Mouse (Mus musculus): ENCODE data around the gene Wap. TPM values are rescaled to one million over a fixed set of nuclear protein-coding genes. Genes with fewer than 3 reads are reported as not detected.

The Wap gene
- polyA plus RNA-seq, 1 experiment, result not detected

GRCm38 (mm10) chr11:6600284-6600944 lies 38.0 kb downstream of the Wap start:
- Histone ChIP-seq H3K4me1 (ENCODE audit: control insufficient read depth, insufficient read depth, low read length) (no peaks in the 10 kb centered on the region; the same call in 1 of the 2 replicates), H3K4me3 (replicated peaks; ENCODE audit: extremely low read depth, low read depth, low read length) (no peak overlapping the region)
- no peak for DNase-seq
- 77% methylated on average over 8 of the region's 8 CpGs for WGBS
- TF ChIP-seq CTCF (IDR thresholded peaks at IDR 0.05; ENCODE audit: insufficient read depth, low read length) (no peak), POLR2A (IDR thresholded peaks at IDR 0.05; ENCODE audit: borderline replicate concordance, extremely low read depth, low read depth, low read length) (no peak)

GRCm38 (mm10) chr11:6599831-6600230 lies 38.6 kb downstream of the Wap start:
- TF ChIP-seq POLR2A (IDR thresholded peaks at IDR 0.05; ENCODE audit: borderline replicate concordance, extremely low read depth, low read depth, low read length), result no peak
- no peak for TF ChIP-seq CTCF (IDR thresholded peaks at IDR 0.05; ENCODE audit: insufficient read depth, low read length)
- Histone ChIP-seq H3K4me1 (ENCODE audit: control insufficient read depth, insufficient read depth, low read length) (no peaks in the 10 kb centered on the region; the same call in 1 of the 2 replicates), H3K4me3 (replicated peaks; ENCODE audit: extremely low read depth, low read depth, low read length) (no peak overlapping the region)
- DNase-seq, result no peak
- 85% methylated on average over 6 of the region's 6 CpGs for WGBS

GRCm38 (mm10) chr11:6599011-6599681 lies 39.3 kb downstream of the Wap start:
- no peak overlapping the region for H3K4me3 ChIP-seq (replicated peaks; ENCODE audit: extremely low read depth, low read depth, low read length)
- H3K4me1 ChIP-seq (ENCODE audit: control insufficient read depth, insufficient read depth, low read length), result no peaks in the 10 kb centered on the region; the same call in 1 of the 2 replicates
- 38% methylated on average over 27 of the region's 27 CpGs for WGBS
- no peak for DNase-seq
- TF ChIP-seq POLR2A (IDR thresholded peaks at IDR 0.05; ENCODE audit: borderline replicate concordance, extremely low read depth, low read depth, low read length), result no peak

- DNase-seq, result no peak
- WGBS, result 46% methylated on average over 19 of the region's 19 CpGs
- Histone ChIP-seq H3K4me3 (replicated peaks; ENCODE audit: extremely low read depth, low read depth, low read length) (no peak overlapping the region), H3K4me1 (ENCODE audit: control insufficient read depth, insufficient read depth, low read length) (no peaks in the 10 kb centered on the region)
- TF ChIP-seq POLR2A (IDR thresholded peaks at IDR 0.05; ENCODE audit: borderline replicate concordance, extremely low read depth, low read depth, low read length), result no peak
- TF ChIP-seq CTCF (IDR thresholded peaks at IDR 0.05; ENCODE audit: insufficient read depth, low read length), result no peak
Measured at GRCm38 (mm10) chr11:6598191-6598889, 40.1 kb downstream of the Wap start.

- no peak for DNase-seq
- Histone ChIP-seq H3K4me3 (replicated peaks; ENCODE audit: extremely low read depth, low read depth, low read length) (no peak overlapping the region), H3K4me1 (ENCODE audit: control insufficient read depth, insufficient read depth, low read length) (no peaks in the 10 kb centered on the region)
- TF ChIP-seq CTCF (IDR thresholded peaks at IDR 0.05; ENCODE audit: insufficient read depth, low read length), result no peak
- TF ChIP-seq POLR2A (IDR thresholded peaks at IDR 0.05; ENCODE audit: borderline replicate concordance, extremely low read depth, low read depth, low read length), result no peak
- 72% methylated on average over 7 of the region's 7 CpGs for WGBS
Measured at GRCm38 (mm10) chr11:6597523-6597922, 40.9 kb downstream of the Wap start.

- no peak overlapping the region for H3K4me3 ChIP-seq (replicated peaks; ENCODE audit: extremely low read depth, low read depth, low read length)
- no peak for TF ChIP-seq CTCF (IDR thresholded peaks at IDR 0.05; ENCODE audit: insufficient read depth, low read length)
- DNase-seq, result no peak
- WGBS, result 82% methylated on average over 3 of the region's 3 CpGs
- H3K4me1 ChIP-seq (ENCODE audit: control insufficient read depth, insufficient read depth, low read length), result no peaks in the 10 kb centered on the region
Measured at GRCm38 (mm10) chr11:6596616-6597015, 41.8 kb downstream of the Wap start.

GRCm38 (mm10) chr11:6596205-6596604 lies 42.2 kb downstream of the Wap start:
- TF ChIP-seq CTCF (IDR thresholded peaks at IDR 0.05; ENCODE audit: insufficient read depth, low read length) (no peak), POLR2A (IDR thresholded peaks at IDR 0.05; ENCODE audit: borderline replicate concordance, extremely low read depth, low read depth, low read length) (no peak)
- 97% methylated on average over 6 of the region's 6 CpGs for WGBS
- Histone ChIP-seq H3K4me3 (replicated peaks; ENCODE audit: extremely low read depth, low read depth, low read length) (no peak overlapping the region), H3K4me1 (ENCODE audit: control insufficient read depth, insufficient read depth, low read length) (no peaks in the 10 kb centered on the region)
- no peak for DNase-seq

GRCm38 (mm10) chr11:6595339-6595738 lies 43.1 kb downstream of the Wap start:
- 83% methylated on average over 5 of the region's 5 CpGs for WGBS
- TF ChIP-seq CTCF (IDR thresholded peaks at IDR 0.05; ENCODE audit: insufficient read depth, low read length) (no peak), POLR2A (IDR thresholded peaks at IDR 0.05; ENCODE audit: borderline replicate concordance, extremely low read depth, low read depth, low read length) (no peak)
- DNase-seq, result no peak

GRCm38 (mm10) chr11:6594845-6595244 lies 43.6 kb downstream of the Wap start:
- WGBS, result 79% methylated on average over 6 of the region's 6 CpGs
- no peak for DNase-seq
- Histone ChIP-seq H3K4me3 (replicated peaks; ENCODE audit: extremely low read depth, low read depth, low read length) (no peak overlapping the region), H3K4me1 (ENCODE audit: control insufficient read depth, insufficient read depth, low read length) (no peaks in the 10 kb centered on the region)
- TF ChIP-seq POLR2A (IDR thresholded peaks at IDR 0.05; ENCODE audit: borderline replicate concordance, extremely low read depth, low read depth, low read length) (no peak), CTCF (IDR thresholded peaks at IDR 0.05; ENCODE audit: insufficient read depth, low read length) (no peak)

More at GRCm38 (mm10) chr11:6595339-6595738, 43.1 kb downstream of the Wap start:
- Histone ChIP-seq H3K4me1 (ENCODE audit: control insufficient read depth, insufficient read depth, low read length) (no peaks in the 10 kb centered on the region), H3K4me3 (replicated peaks; ENCODE audit: extremely low read depth, low read depth, low read length) (no peak overlapping the region)
